ENCODE assay signal across 7 mouse cellular contexts in genomic region chr7:24133425-24133995, GRCm38 (mm10). TPM values are rescaled to one million over a fixed set of nuclear protein-coding genes. Genes with fewer than 3 reads are reported as not detected.
A peak's percentile ranks its signal among the peaks of the same experiment; 100 is the strongest.
DNase-seq lines count a peak whose midpoint lies in the region; ATAC-seq lines count a peak whose summit lies in the region.

No protein-coding gene starts in this region.

- no peak for DNase-seq in forebrain, embryonic 10.5 days (ENCODE audit: extremely low spot score, low spot score)
- DNase-seq in gastrocnemius, postnatal 36 days, result no peak
- DNase-seq in embryo, embryonic 11 days, result no peak

- peak overlapping the region; percentile 80 for H3K9ac ChIP-seq in intestine, embryonic 16.5 days (ENCODE audit: low read depth, low read length)
- peak overlapping the region; percentile 69 for H3K9ac ChIP-seq in neural tube, embryonic 15.5 days (replicated peaks)

- 17% methylated on average over 6 of the region's 6 CpGs for WGBS in forebrain, embryonic 10.5 days
- 17% methylated on average over 6 of the region's 6 CpGs for WGBS in intestine, embryonic 16.5 days
- 17% methylated on average over 6 of the region's 6 CpGs for WGBS in neural tube, embryonic 15.5 days

- peaks cover 31% of the 10 kb centered on the region for H3K36me3 ChIP-seq in megakaryocyte, embryonic 14.5 days (replicated peaks; ENCODE audit: low read length)
- H3K36me3 ChIP-seq in forebrain, embryonic 10.5 days (replicated peaks), result peaks cover 27% of the 10 kb centered on the region
- H3K36me3 ChIP-seq in intestine, embryonic 16.5 days (ENCODE audit: control insufficient read depth, insufficient read depth, low read length), result 0 out of 2 replicates have a peak, but pooled peaks cover 2% of the 10 kb centered on the region
- H3K36me3 ChIP-seq in neural tube, embryonic 15.5 days, result peaks cover 26% of the 10 kb centered on the region

- H3K4me3 ChIP-seq in megakaryocyte, embryonic 14.5 days (replicated peaks), result peak overlapping the region; percentile 93
- H3K4me3 ChIP-seq in forebrain, embryonic 10.5 days, result peak overlapping the region; percentile 79
- H3K4me3 ChIP-seq in intestine, embryonic 16.5 days (ENCODE audit: low read length), result peak overlapping the region; percentile 75
- H3K4me3 ChIP-seq in neural tube, embryonic 15.5 days (replicated peaks), result peak overlapping the region; percentile 58

- peak overlapping the region; percentile 86 for H3K27ac ChIP-seq in forebrain, embryonic 10.5 days
- H3K27ac ChIP-seq in intestine, embryonic 16.5 days (ENCODE audit: low read length), result no peak overlapping the region
- H3K27ac ChIP-seq in neural tube, embryonic 15.5 days (replicated peaks), result peak overlapping the region; percentile 73

- peaks cover 3% of the 10 kb centered on the region for H3K27me3 ChIP-seq in megakaryocyte, embryonic 14.5 days (replicated peaks)
- H3K27me3 ChIP-seq in forebrain, embryonic 10.5 days (ENCODE audit: poor library complexity, severe bottlenecking), result no peaks in the 10 kb centered on the region
- no peaks in the 10 kb centered on the region for H3K27me3 ChIP-seq in intestine, embryonic 16.5 days (replicated peaks; ENCODE audit: control insufficient read depth, insufficient read depth, low read length)
- H3K27me3 ChIP-seq in neural tube, embryonic 15.5 days (replicated peaks), result no peaks in the 10 kb centered on the region

- no peak for ATAC-seq in megakaryocyte, adult 5-6 weeks (ENCODE audit: poor library complexity, severe bottlenecking)
- ATAC-seq in intestine, embryonic 16.5 days, result peak; percentile 56
- ATAC-seq in neural tube, embryonic 15.5 days (ENCODE audit: low FRiP score), result peak; percentile 72

- H3K4me1 ChIP-seq in megakaryocyte, embryonic 14.5 days, result peaks cover 34% of the 10 kb centered on the region
- peaks cover 15% of the 10 kb centered on the region for H3K4me1 ChIP-seq in forebrain, embryonic 10.5 days
- no peaks in the 10 kb centered on the region; the same call in 1 of the 2 replicates for H3K4me1 ChIP-seq in intestine, embryonic 16.5 days (ENCODE audit: control insufficient read depth, insufficient read depth, low read length)
- H3K4me1 ChIP-seq in neural tube, embryonic 15.5 days, result peaks cover 24% of the 10 kb centered on the region

- intact Hi-C loops in gastrocnemius, postnatal 36 days (cut with DNase I), result loop anchor here (2.0 to 5.0 kb wide), 2 partner anchors 15 to 124 kb away; no protein-coding TSS in a partner anchor

- H3K9me3 ChIP-seq in megakaryocyte, embryonic 14.5 days, result peaks cover 3% of the 10 kb centered on the region; the same call in 1 of the 2 replicates
- peaks cover 7% of the 10 kb centered on the region; the same call in 1 of the 2 replicates for H3K9me3 ChIP-seq in forebrain, embryonic 10.5 days
- H3K9me3 ChIP-seq in intestine, embryonic 16.5 days (ENCODE audit: control insufficient read depth, low read length), result no peaks in the 10 kb centered on the region
- no peaks in the 10 kb centered on the region for H3K9me3 ChIP-seq in neural tube, embryonic 15.5 days (replicated peaks)

- H3K4me2 ChIP-seq in intestine, embryonic 16.5 days (ENCODE audit: low read depth, low read length), result peak overlapping the region; percentile 63
- H3K4me2 ChIP-seq in neural tube, embryonic 15.5 days, result peak overlapping the region; percentile 77

RNA-seq across cellular contexts. Expression of gene Zfp235, which starts 0.5 kb away (rescaled TPM):
- polyA plus RNA-seq in megakaryocyte, embryonic 14.5 days (2012; ENCODE audit: insufficient read depth, low replicate concordance), result 1.00 and 2.8 TPM in 2 replicates
- 4.5 and 8.1 TPM in 2 replicates for total RNA-seq in megakaryocyte, adult 5-6 weeks (2015)
- 3.7 and 4.7 TPM in 2 replicates for total RNA-seq in megakaryocyte, adult 5-6 weeks (2017)
- polyA plus RNA-seq in forebrain, embryonic 10.5 days (2016; fragmentation: Nextera tagmentation; extraction: Ambion mirVana), result 12.3 and 13.1 TPM in 2 replicates
- 12.0 and 13.6 TPM in 2 replicates for polyA plus RNA-seq in intestine, embryonic 16.5 days (2015; fragmentation: Nextera tagmentation; extraction: Ambion mirVana)
- polyA plus RNA-seq in neural tube, embryonic 15.5 days (2015; fragmentation: Nextera tagmentation; extraction: Ambion mirVana), result 24.4 and 24.7 TPM in 2 replicates
- 1 to 10 TPM; 3.5 to 5.0 TPM for total RNA-seq in gastrocnemius, postnatal 36 days (2021)

RNA-seq across cellular contexts. Expression of gene Zfp112, which starts 21.4 kb away (rescaled TPM):
- polyA plus RNA-seq in megakaryocyte, embryonic 14.5 days (2012; ENCODE audit: insufficient read depth, low replicate concordance), result 0.16 TPM in 1 of 2 replicates, not detected in the other
- total RNA-seq in megakaryocyte, adult 5-6 weeks (2015), result 0.60 and 0.89 TPM in 2 replicates
- total RNA-seq in megakaryocyte, adult 5-6 weeks (2017), result 0.29 and 0.81 TPM in 2 replicates
- polyA plus RNA-seq in forebrain, embryonic 10.5 days (2016; fragmentation: Nextera tagmentation; extraction: Ambion mirVana), result 3.3 and 4.0 TPM in 2 replicates
- 4.3 and 5.3 TPM in 2 replicates for polyA plus RNA-seq in intestine, embryonic 16.5 days (2015; fragmentation: Nextera tagmentation; extraction: Ambion mirVana)
- polyA plus RNA-seq in neural tube, embryonic 15.5 days (2015; fragmentation: Nextera tagmentation; extraction: Ambion mirVana), result 10.4 and 12.2 TPM in 2 replicates
- total RNA-seq in gastrocnemius, postnatal 36 days (2021), result 1 to 10 TPM; 4.8 to 4.9 TPM

RNA-seq across cellular contexts. Expression of gene Zfp114, which starts 41.4 kb away (rescaled TPM):
- polyA plus RNA-seq in megakaryocyte, embryonic 14.5 days (2012; ENCODE audit: insufficient read depth, low replicate concordance), result not detected in 2 replicates
- 0.71 and 0.80 TPM in 2 replicates for total RNA-seq in megakaryocyte, adult 5-6 weeks (2015)
- 0.11 and 0.65 TPM in 2 replicates for total RNA-seq in megakaryocyte, adult 5-6 weeks (2017)
- 4.9 and 6.3 TPM in 2 replicates for polyA plus RNA-seq in forebrain, embryonic 10.5 days (2016; fragmentation: Nextera tagmentation; extraction: Ambion mirVana)
- polyA plus RNA-seq in intestine, embryonic 16.5 days (2015; fragmentation: Nextera tagmentation; extraction: Ambion mirVana), result 2.5 and 3.4 TPM in 2 replicates
- 5.3 and 6.2 TPM in 2 replicates for polyA plus RNA-seq in neural tube, embryonic 15.5 days (2015; fragmentation: Nextera tagmentation; extraction: Ambion mirVana)
- under 1 TPM; 0.33 to 0.35 TPM for total RNA-seq in gastrocnemius, postnatal 36 days (2021)

RNA-seq across cellular contexts. Expression of gene Zfp180, which starts 51.8 kb away (rescaled TPM):
- polyA plus RNA-seq in megakaryocyte, embryonic 14.5 days (2012; ENCODE audit: insufficient read depth, low replicate concordance), result 3.2 and 4.7 TPM in 2 replicates
- total RNA-seq in megakaryocyte, adult 5-6 weeks (2015), result 14.0 and 14.8 TPM in 2 replicates
- total RNA-seq in megakaryocyte, adult 5-6 weeks (2017), result 15.7 and 18.7 TPM in 2 replicates
- polyA plus RNA-seq in forebrain, embryonic 10.5 days (2016; fragmentation: Nextera tagmentation; extraction: Ambion mirVana), result 27.9 and 28.4 TPM in 2 replicates
- 13.2 and 15.0 TPM in 2 replicates for polyA plus RNA-seq in intestine, embryonic 16.5 days (2015; fragmentation: Nextera tagmentation; extraction: Ambion mirVana)
- polyA plus RNA-seq in neural tube, embryonic 15.5 days (2015; fragmentation: Nextera tagmentation; extraction: Ambion mirVana), result 31.6 and 33.4 TPM in 2 replicates
- 10 to 100 TPM; 10.0 to 10.4 TPM for total RNA-seq in gastrocnemius, postnatal 36 days (2021)
